Mouse (Mus musculus): Measurements from ENCODE around the gene 1700003E16Rik. TPM values are rescaled to one million over a fixed set of nuclear protein-coding genes. Genes with fewer than 3 reads are reported as not detected.

The 1700003E16Rik gene
- total RNA-seq, 2 experiments from 2014 or later = 0.24 to 0.39 TPM

GRCm38 (mm10) chr6:83161442-83161841 lies 5.2 kb downstream of the 1700003E16Rik start:
- DNase-seq = no peak

DNA sequence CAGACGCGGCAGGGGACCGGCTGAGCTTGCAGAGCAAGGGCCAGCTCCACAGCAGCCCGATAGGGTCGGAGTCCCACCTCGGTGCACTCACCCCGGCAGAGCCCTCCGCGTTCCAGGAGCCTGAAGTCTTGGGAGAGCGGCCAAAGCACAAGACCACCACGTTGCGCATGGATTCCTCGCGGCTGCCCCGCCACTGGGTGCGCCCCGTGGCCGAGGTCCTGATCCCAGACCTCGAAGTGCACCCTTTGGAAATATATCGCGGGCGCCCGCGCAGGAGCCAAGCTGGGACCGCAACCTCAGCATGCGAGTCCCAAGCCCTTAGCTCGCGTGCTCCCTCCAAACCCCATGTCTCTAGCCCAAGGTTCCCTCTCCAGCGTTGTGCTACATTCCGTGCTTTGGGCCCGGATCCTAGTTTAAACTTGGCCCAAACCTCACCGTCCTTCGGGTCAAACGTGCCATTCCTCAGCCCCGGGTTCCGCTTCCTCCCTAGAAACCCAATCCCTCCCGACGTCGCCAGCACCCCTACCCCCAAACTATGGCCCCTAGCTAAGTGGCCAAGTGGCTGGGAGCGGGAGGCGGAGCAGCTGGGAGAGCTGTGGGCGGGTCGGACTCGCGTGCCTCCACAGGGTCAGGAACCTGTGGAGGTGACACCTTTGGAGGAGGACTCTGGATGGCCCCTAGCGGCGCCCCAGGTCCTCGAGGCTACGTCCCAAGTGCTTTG lies 5.9 kb downstream of the 1700003E16Rik start:
- DNase-seq = peak; percentile 67

DNA sequence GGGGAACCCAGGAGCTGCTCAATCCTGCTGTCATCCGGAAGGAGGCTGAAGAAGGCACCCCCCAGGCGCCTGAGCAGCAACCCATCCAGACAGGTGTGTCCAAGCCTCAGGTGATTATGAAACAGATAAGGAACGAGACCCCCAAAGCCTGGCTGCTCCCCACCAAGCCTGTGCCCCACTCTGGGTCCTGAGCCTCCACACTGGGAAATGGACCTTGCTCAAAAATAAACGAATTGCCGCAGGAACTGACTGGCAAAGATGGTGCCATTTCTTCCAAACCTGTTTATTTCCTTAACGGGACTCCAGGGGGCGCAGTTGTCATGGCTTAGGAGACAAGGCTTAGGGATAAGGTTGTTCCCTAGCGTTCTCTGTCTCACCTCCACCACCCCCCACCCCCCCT lies 6.5 kb downstream of the 1700003E16Rik start:
- peak; percentile 78 for DNase-seq

DNA sequence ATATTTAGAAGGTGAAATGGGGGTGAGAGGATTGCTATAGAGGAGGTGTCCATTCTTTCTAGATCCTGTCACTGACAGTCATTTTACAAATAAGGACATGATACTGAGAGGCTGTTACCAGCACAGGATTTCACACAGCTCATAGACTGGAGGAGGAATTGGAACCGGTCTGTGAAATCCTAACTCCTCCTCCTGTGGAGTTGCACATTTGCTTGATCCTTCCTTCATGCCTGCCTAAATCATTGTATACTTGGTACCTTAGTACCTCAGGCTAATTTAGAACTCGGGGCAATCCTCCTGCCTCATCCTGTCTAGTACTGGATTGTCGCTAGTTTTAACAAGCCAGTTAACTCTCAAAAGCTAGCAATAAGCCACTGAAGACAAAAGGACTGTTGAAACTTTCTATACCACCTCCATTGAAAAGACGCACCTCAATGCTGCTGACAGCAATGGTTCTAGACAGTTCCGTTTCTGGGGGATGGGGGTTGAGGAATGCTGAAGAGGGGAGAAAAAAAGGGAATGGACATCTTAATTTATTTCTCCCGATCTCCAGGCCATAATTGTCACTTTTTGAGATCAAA lies 8.9 kb downstream of the 1700003E16Rik start:
- DNase-seq = no peak

DNA sequence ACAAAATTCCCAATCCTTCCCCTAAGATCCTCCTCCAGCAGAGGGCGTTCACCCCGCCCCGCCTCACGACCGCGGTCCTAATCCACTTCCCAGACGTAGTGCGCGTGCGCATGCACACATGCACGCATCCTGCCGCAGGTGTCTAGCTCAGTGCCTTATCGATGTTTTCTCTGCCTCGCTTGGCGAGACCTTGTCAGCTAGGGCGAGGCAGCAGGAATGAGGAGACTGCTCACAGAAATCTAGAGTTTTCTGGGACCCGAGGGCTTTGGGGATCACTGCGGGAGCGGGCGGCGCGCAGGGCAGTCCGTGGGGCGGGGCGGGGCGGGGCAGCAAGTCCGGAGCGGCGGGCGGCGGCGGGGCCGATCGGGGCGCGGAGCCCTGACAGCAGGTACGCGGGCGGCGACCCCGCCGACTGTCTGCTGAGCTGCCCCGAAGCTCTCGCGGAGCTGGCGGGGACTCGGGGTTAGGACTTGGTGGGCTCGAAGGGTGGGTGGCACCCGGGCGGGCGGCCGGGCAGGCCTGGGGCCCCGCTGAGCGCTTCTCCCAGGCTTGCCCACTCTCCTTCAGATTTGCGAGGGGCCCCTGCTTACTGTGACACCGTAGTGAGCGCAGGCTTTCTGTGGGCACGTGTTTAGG lies 9.5 kb downstream of the 1700003E16Rik start, which contains the start of gene Dctn1:
Gene Dctn1, plus strand, starts transcription at position 314 of the 636 bp plus-strand sequence.
- peak; percentile 94 for DNase-seq

- no peak for DNase-seq
These were observed 10.0 kb downstream of the 1700003E16Rik start for GRCm38 (mm10) chr6:83166243-83166630.

GRCm38 (mm10) chr6:83169872-83170271 lies 13.7 kb downstream of the 1700003E16Rik start:
- no peak for DNase-seq

DNA sequence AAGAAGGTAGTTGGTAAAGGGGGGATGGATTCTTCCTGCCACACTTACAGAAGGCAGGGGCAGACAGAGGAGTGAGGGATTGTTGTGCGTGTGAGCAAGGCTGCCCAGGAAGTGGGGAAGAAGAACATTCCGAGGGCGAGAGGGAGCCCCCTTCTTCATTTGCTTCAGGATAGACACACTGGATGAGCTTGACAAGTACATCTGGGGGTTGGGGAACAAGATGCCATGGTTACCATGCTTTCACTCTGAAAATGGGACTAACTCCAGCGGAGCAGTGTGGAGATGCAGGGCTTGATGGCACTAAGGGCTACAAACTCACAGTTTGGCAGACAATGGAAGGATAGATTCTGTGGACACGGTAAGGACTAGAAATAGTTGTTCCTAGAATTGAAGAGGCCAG lies 14.9 kb downstream of the 1700003E16Rik start:
- no peak for DNase-seq

DNA sequence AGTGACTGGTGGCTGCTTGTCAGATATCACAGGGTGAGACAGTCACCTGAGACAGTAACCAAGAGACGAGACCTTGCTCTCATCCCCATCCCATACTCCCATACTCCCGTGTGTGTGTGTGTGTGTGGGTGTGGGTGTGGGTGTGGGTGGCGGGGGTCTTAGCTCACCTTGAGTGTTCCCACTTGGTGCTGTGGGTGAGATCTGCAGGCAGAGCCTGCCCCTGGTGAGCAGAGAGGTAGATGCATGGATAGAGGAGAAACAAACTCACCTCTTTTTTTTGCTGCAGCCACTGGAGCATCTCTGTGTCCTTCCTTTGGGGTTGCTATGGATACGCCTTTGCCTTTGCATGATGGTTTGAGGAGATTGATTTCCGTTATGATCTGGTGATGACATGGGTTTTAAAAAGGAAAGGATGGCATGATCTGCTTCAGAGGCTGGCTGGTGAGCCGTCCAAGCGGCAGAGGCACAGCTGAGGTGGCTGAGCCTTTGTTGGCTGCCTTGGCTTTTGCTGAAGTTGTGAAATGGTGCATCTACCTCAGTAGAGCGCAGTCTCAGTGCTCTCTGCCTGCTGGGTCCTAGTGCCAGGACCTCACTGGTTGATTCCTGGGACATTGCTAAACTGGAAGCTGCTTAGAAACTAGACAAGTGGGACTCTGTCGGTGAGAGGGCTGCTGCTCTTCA lies 16.2 kb downstream of the 1700003E16Rik start:
- no peak for DNase-seq

DNA sequence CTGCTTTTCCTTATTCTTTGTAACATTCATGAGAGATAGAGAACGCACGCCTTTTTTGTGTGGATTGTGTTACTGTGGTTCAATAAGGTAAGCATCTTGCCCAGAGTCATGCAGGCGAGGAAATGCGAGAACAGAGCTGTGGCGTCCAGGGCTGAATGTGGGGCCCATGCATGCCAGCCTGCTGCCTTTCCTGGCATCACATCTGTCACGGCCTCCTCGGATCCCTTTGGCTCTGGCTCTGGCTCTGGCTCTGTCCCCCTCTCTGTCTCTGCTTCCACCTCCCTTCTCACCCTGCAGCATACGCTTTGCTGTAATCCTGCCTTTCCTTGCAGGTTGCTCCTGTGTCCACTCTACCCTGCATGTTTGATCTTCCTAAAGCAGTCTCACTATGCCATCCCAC lies 19.8 kb downstream of the 1700003E16Rik start:
- DNase-seq = no peak

- peak; percentile 63 for DNase-seq
These were observed 23.4 kb downstream of the 1700003E16Rik start for GRCm38 (mm10) chr6:83179390-83180117.

GRCm38 (mm10) chr6:83180605-83181004 lies 24.4 kb downstream of the 1700003E16Rik start:
- DNase-seq = peak; percentile 29

- DNase-seq = no peak
These were observed 28.7 kb downstream of the 1700003E16Rik start for GRCm38 (mm10) chr6:83184858-83185435.

DNA sequence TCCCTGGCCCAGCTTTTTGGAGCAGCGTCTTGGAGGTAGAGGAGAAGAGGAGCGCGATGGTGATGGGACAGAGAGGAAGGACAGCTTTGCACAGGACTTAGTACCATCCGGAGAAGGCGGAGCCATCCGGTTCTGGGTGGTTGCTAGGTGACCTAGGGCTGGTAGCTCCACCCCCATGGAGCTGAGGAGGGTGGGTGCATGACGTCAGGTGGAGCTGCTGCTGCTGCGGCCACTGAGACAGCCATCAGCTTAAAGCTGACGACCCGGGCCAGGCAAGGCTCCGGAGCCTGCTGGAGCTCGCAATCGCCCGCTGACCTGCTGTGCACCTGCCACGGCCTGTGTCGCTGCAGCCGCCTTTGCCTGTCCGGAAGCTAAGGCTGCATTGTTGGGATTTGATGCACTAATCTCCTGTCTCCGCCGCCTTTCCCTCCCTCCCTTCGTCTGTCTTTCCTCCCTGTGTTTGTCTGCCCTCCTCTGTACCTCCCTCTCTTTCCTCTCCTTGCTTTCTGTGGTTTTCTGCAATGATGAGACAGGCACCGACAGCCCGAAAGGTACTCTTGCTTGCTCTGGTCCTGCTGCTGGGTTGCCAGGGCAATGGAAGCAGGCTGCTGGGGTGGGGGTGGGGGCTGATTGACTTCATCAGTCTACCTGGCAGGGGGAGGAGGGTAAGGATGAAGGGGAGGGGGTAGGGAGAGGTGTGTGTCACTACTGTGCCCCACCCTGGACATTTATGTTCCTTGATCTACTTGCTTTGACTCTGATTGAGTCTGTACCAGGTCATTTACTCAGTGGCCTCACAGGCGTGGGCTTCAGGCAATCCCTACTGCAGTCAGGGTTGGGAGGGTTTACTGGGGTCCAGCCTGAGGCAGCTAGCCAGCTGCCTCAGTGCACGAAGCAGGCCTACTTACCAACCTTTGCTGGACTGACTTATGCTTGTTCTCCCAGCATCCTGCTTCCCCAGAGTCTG lies 30.0 kb downstream of the 1700003E16Rik start:
- DNase-seq = peak; percentile 66

DNA sequence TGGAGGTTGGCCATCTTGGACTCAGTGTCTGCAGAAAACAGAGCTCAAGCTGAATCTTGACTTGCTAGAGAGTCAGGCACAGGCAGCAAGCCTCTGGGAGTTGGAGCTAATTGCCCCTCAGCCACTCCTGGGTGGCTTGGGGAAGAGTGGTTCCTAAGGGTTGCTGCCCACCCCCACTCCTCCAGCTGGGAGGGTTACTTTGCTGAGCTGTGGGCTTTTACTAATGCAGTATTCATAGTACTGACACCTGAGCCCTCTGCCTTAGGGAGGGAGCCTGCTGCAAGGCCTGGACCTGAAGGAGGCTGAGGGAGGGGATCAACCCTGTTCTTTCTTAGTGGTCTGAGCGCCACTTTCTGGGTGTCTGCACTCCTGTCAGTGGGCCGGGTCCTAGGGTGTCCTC lies 30.7 kb downstream of the 1700003E16Rik start:
- no peak for DNase-seq

- DNase-seq = no peak
These were observed 37.4 kb downstream of the 1700003E16Rik start for GRCm38 (mm10) chr6:83193571-83193970.

DNA sequence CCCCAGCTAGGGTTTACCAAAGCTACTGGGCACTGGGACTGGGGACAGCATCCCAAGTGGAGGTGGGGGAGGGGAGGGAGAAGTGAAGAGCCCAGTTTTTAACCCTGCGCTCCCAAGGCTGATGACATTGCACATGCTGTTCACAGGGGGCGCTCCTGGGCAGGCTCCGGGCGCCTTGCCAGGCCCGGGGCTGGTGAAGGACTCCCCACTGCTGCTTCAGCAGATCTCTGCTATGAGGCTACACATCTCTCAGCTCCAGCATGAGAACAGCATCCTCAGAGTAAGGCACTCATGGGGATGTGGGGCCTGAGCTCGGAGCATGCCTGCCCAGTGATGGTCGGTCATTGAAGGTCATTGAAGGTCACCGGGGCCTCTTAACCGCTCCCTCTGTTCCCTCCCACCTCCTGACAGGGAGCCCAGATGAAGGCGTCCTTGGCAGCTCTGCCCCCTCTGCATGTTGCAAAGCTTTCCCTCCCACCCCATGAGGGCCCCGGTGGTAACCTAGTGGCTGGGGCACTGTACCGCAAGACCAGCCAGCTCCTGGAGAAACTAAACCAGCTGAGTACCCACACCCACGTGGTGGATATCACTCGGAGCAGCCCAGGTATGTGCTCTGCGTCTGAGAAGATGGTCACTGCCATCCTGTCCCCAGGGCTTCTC lies 41.3 kb downstream of the 1700003E16Rik start:
- DNase-seq = peak; percentile 86

DNA sequence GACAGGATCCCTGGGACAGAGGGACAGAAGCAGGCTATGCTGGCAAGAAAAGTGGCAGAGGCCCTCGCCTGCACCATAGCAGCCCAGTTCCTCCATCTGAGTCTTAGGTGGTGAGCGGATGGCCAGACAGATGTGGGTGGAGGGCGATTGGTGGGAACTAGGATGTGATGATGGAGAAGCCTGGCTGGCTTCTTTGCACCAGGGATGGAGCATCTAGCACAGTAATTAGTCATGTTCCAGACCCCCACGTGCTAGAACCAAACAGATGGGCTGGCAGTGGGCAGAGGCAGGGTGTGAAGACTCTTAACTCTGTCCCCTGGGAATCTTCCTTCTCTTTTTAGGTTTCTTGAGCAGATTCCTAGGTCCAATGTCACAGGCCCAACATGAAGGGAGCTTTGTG lies 47.1 kb downstream of the 1700003E16Rik start:
- no peak for DNase-seq

- no peak for DNase-seq
These were observed 49.6 kb downstream of the 1700003E16Rik start for GRCm38 (mm10) chr6:83205851-83206250.

DNA sequence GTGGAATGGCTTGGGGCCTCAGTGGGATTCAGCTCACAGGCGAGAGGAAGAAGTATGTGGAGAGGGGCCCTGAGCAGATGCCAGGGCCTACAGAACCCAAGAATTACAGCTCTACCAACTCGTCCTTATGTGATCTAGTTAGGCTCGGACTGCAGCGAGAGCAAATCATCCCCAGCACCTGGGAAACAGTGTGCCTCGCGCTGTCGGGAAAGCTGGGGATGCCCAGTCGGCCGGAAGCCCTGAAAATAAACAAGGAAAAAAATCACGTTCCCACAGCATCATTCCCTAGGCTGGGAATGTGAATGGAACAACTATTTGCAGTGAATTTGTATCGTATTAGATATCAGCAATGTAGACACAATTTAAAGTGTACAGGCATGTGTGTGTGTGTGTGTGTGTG lies 50.1 kb downstream of the 1700003E16Rik start:
- no peak for DNase-seq
